Mouse (Mus musculus): ENCODE measurements around the gene Zfp513.

The Zfp513 gene

DNA sequence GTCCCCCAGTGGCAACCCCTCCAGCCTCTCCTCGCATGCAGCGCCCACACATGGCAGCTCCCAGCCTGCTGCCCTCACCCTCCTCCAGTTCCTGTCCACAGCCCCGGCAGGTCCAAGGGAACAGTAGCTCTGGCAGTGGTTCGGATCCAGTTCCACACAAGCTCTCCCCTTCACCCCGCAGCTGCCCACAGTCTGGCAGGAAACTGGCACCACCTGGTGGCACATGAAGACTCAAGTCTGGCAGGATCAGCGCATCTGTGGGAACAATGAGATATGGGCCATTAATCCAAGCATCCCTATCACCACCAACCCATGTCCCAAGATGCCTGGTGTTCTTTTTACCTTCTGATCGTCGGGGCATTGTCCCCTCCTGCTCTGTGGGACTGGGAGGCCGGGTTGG is 2.2 kb downstream of the Zfp513 start:
- DNase-seq: peak; percentile 22

DNA sequence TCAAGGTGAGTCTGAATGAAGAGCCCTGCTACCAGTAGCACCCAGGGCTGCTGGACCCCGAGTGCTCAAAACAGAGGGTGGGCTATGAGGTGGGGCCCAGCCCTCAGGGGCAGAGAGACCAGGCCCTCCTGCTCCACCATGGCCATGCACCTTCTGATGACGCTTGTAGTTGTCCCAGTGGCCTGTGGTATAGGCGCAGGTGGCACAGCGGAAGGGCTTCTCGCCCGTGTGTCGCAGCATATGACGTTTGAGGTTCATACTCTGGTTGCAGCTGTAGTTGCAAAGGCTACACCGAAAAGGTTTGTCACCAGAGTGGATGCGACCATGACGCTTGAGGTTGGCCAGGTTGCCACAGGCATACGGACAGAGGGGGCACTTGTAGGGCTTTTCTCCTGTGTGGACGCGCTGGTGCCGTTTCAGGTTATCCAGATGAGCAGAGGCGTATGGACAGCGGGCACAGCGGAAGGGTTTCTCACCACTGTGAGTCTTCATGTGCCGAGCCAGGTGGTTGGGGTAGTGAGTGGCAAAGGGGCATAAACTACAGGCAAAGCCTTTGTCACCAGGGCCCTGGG is 2.7 kb downstream of the Zfp513 start:
- DNase-seq: peak; percentile 23

- DNase-seq: no peak
Measured at GRCm38 (mm10) chr5:31198616-31199320, 3.3 kb downstream of the Zfp513 start.

DNA sequence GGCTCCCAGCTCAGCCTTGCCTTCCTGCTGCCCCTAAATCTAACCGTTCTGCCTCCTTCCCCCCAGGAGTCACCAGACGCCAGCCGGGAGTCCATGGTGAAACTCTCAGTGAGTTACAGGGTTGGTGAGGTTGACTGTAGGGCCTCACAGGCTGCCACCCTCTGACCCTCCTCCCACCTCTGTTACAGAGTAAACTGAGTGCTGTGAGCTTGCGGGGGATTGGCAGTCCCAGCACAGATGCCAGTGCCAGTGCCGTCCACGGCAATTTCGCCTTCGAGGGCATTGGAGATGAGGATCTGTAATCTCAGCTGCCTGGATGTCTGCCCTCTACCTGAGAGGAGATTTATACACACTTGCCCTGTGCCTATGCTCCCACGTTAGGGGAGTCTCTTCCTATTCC is 3.9 kb downstream of the Zfp513 start:
- no peak for DNase-seq

DNA sequence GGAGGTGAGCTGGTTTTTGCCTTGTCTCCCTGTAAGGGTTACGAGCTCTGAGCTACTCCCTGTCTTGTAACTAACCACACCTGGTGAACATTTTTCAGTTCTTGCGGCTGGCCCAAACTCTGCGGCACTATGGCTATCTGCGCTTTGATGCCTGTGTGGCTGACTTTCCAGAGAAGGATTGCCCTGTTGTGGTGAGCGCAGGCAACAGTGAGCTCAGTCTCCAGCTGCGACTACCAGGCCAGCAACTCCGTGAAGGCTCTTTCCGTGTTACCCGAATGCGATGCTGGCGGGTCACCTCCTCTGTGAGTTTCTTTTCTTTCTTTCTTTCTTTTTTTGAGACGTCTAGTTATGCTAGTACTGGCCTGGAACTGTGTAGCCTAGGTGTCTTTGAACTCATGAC is 5.0 kb downstream of the Zfp513 start:
- no peak for DNase-seq

DNA sequence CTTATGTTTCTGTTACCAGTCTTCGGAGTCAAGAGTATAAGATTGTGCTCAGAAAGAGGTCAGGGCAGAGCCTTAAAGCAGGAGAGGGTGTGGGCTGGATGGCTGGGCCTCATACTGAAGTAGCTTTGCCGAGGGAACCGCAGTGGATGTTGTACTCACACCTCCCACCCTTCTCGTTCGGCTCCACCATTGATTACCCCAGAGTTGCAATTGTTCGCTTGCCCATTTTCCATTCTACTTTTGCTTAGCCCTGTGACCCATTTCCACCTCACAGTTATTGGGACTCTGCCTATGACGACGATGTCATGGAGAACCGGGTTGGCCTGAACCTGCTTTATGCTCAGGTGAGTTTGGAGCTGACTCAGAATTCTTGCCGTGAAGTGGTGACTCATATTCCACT is 5.9 kb downstream of the Zfp513 start:
- no peak for DNase-seq

DNA sequence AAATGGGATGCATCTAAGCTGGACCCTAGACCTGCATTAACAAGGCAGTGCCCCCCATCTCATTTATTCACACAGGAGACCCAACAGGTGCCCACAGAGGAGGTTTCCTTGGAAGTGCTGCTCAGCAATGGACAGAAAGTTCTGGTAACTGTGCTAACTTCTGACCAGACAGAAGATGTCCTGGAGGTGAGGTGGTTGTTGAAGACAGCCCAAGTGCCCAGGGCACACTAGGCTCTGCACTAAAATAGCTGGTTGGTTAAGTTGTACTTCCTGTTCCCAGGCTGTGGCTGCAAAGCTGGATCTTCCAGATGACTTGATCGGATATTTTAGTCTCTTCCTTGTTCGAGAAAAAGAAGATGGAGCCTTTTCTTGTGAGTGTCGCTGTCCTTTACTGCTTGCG is 6.4 kb downstream of the Zfp513 start:
- no peak for DNase-seq

GRCm38 (mm10) chr5:31194486-31195485 is 7.3 kb downstream of the Zfp513 start:
- DNase-seq: no peak

DNA sequence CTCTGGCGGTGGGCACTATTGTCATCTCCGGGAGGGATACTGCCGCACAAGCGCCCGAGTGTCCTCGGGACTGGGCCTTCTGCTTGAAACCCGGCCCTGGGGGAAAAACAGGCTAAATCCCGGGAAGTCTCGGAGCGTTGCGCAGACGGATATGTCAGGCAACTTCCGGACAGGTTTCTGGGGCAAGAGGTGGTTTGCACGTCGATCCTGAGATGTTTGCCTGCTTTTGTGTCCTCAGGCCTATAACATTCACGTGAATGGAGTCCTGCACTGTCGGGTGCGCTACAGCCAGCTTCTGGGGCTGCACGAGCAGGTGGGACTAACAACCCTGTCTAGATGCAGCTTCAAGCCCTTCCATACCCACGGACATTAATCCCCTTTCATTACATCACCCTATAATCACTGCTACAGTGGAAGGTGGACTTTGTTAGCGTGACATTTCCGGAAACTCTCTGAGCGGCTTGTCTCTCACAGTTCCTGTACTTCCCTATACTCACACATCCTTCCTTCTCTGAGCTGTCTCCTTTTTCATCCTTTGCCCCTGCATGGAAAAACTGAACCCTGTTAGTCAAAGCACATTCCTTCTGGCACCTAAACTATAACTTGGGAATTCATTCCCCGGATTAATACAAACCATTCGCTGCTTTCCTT is 8.3 kb downstream of the Zfp513 start:
- no peak for DNase-seq

DNA sequence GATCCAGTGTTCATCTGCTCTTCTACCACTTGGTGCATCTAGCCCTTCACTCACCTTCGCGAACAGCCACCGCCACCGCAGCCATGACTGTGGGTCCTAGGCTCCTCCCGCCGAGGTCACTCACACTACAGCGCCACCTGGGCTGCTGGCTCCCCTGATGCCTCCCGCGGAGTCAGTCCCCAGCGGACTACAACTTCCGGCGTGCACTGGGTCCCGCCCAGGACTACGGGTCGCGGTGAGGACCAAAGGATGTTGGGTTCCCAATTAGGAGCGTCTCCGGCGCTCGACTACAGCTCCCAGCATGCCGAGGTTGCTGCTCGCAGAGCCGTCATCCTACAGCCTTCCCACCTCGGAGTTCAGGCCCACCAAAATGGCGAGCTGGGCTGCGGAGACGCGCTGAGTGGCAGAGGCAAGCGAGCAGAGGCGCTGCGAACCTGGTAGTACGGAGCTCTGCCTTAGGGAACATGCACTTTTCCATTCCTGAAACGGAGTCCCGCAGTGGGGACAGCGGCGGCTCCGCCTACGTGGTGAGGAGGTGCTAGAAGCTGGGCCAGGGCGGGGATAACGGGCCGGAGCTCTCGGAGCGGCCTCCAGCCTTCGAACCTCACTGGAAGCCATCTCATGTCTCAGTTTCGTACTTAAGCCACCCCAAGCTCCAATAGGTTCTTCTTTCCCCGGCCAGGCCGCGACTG is 9.0 kb downstream of the Zfp513 start, which contains the start of the genes Snx17 and Eif2b4:
TSS of gene Snx17 (plus strand) at position 289 of the 692 bp plus-strand sequence.
TSS of gene Eif2b4 (minus strand) at position 492 of the 692 bp plus-strand sequence.
- peak; percentile 99 for DNase-seq

GRCm38 (mm10) chr5:31192045-31192938 is 9.8 kb downstream of the Zfp513 start:
- no peak for DNase-seq

DNA sequence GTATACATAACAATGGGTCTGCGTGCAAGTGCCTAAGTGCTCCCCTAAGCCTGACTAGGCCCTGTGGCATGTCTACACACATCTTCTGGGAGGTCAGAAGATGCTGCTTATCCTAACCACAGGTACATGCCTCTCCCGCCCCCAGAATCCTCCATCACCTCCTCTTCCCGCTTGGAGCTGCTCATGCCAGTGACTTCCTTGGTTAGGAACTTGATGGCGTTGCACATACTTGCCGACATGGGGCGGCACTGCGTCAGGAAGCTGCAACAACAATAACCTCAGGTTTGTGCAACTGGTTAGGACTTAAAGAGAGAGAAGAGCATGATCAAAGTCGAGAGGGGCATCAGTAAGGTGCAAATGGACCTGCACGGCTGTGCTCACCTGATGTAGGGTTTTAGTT is 11.9 kb downstream of the Zfp513 start:
- no peak for DNase-seq

- no peak for DNase-seq
Measured at GRCm38 (mm10) chr5:31188223-31188840, 13.8 kb downstream of the Zfp513 start.

DNA sequence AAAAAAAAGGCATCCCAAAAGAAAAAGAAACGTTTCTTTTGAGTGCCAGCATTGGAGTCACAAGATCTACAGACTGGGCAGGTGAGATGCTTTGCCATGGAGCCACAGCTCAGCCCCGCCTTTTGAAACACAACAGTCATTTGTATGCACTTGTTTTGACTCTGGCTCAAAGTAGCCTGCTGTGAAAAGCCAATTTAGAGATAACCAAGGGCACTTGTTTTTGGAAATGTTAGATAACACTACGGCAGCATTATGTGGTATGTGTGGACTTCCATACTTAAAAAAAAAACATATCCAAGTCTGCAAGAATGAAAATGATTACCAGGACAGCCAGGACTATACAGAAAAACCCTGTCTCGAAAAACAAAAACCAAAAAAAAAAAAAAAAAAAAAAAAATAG is 18.4 kb downstream of the Zfp513 start:
- DNase-seq: no peak

DNA sequence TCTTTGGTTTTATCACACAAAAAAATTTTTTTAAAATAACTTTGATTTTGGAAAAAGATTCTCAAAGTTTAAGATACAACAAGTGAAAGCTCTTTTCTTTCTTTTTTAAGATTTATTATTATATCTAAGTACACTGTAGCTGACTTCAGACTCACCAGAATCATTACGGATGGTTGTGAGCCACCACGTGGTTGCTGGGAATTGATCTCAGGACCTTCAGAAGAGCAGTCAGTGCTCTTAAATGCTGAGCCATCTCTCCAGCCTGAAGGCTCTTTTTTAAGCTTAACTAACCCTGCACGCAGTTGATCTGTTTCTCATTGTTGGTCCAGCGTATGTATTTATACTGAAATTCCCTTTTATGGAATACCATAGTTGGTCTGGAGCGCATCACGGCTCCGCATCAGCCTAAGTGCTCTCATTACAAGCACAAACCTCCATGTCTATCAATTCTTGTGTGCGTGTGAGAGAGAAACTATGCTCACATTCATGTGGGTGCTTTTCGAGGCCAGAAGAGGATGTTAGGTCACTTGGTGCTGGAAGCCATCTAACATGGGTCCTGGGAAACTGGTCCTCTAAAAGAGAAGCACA is 20.8 kb downstream of the Zfp513 start:
- DNase-seq: no peak

DNA sequence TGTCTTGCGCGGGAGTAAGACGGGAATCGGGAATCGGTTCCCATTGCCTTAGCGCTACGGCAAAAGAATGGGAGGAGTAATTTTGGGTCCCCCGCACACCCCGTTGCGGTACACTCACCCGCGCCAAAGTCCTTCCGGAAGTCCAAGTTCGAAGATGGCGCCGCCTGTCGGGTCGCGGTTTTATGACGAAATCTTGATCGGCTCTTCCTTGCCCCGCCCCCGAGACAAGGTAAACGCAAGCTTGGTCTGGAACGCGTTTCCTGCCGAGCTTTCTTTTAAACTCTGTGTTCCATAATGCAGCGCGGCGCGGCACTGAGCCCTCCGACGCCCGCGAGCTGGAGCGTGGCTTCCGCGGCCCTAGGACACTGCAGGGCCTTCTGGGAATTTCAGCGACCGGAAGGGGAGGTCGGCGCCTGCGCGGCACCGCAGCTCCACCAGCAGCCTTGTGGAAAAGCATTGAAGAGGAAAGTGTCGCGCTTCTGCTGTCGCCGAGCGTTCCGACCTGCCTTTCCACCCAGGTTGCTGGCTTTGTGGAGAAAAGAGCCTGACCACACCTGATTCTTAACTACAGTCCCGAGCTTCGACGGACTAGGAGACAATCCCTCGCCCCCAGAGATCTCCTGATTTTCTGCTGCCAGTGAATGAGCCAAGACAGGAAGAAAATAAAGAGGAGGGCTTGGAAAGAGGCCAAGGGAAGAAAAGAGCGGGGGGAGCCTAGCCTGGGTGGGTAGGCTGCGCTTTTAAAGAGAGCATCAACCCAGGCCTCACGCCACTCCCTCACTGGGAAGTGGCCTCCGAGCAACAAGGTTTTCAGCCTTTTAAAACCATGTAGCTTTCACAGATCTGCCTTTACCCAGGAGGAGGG is 22.1 kb downstream of the Zfp513 start, which contains the start of the genes Gm29609 and Gtf3c2:
TSS of gene Gm29609 (minus strand) at position 146 of the 865 bp plus-strand sequence.
TSS of gene Gtf3c2 (minus strand) at position 379 of the 865 bp plus-strand sequence.
- peak; percentile 97 for DNase-seq

GRCm38 (mm10) chr5:31179301-31179765 is 22.8 kb downstream of the Zfp513 start:
- DNase-seq: no peak

DNA sequence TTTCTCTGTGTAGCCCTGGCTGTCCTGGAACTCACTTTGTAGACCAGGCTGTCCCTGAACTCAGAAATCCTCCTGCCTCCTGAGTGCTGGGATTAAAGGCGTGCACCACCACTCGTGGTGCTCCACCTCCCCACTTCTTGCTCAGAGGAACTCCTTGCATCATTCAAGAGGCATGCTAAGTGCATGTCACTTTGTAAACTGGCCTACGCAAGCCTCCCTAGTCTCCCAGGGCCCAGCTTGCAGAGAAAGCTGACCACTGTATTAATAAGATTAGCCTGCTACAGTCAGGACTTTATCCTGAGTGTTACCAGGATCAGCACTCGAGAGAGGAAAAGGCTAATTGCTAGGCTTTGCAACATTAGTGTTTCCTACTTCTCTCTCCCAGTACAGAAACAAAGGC is 33.5 kb downstream of the Zfp513 start:
- no peak for DNase-seq

- DNase-seq: no peak
Measured at GRCm38 (mm10) chr5:31164878-31165277, 37.2 kb downstream of the Zfp513 start.

Data from cerebellum, adult 8-10 months (tissue).